Mouse (Mus musculus): ENCODE measurements at regions not wholly inside any gene's neighbourhood (a gene's known extent, or its start where the extent isn't known, plus 50 kb on each side); places are given as distances from the start of the nearest gene placed in this dataset.

- TF ChIP-seq CTCF (IDR thresholded peaks at IDR 0.05 in 2 of 3, conservative IDR thresholded peaks at IDR 0.05 in 1 of 3; ENCODE audit: control insufficient read depth in 1 of 3, insufficient read depth in 1 of 3, low read depth in 2 of 3, low read length in 3 of 3, poor library complexity in 1 of 3, severe bottlenecking in 1 of 3): no peak
- TF ChIP-seq RAD21 (IDR thresholded peaks at IDR 0.05; ENCODE audit: low read depth, low read length): no peak
- no peak for TF ChIP-seq ZC3H11A (IDR thresholded peaks at IDR 0.05; ENCODE audit: low read depth, low read length)
- TF ChIP-seq ZMIZ1 (IDR thresholded peaks at IDR 0.05; ENCODE audit: low read depth, low read length): no peak
These were observed 78.4 kb upstream of the Klf7 start for GRCm38 (mm10) chr1:64200387-64201023.
